Mouse (Mus musculus): ENCODE measurements at regions not wholly inside any gene's neighbourhood (a gene's known extent, or its start where the extent isn't known, plus 50 kb on each side); places are given as distances from the start of the nearest gene placed in this dataset.
"Not testable (repeated sequence)": the region's sequence is repeated elsewhere in the genome, so short reads cannot be mapped to it uniquely, and the experiment has no call there.

DNA sequence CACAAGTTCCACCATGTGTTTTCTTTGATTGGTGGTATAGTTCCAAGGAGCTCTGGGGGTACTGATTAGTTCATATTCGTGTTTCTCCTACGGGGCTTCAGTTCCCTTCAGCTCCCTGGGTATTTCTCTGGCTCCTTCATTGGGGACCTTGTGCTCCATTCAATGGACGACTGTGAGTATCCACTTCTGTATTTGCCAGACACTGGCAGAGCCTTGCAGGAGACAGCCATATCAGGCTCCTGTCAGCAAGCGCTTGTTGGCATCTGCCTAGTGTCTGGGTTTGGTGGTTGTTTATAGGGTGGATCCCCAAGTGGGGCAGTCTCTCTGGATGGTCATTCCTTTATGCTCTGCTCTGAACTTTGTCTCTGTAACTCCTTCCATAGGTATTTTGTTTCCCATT lies 1905.5 kb upstream of the Sel1l start:
- DNase-seq (ENCODE audit: low read depth, low spot score) = not testable (repeated sequence)

DNA sequence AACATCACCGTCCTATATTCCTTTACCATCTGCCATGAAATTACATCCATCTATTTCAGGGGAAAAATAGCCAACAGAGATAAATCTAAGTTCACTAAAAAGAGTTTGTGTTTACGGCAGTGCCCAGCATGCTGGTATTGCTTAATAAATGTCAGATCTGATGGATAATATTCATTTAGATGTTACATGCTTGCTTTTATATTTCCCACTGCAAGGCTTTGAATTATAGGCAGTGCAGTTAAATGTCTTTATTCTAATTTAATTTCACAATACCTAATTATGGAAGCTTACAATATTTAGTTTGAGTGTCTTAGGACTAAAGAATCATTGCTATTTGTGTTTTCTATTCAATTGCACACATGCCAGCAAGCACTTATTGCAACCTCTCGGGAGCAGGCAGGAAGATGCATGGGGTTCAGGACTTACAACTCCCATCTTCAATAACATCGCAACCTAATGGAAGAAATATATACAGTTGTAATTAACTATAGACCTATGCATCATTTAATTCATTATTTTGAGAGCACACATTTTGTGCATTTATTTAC lies 1899.4 kb upstream of the Sel1l start:
- DNase-seq (ENCODE audit: low read depth, low spot score) = no peak

- no peak for DNase-seq (ENCODE audit: low read depth, low spot score)
Measured at GRCm38 (mm10) chr12:93718704-93719497, 1869.9 kb upstream of the Sel1l start.

DNA sequence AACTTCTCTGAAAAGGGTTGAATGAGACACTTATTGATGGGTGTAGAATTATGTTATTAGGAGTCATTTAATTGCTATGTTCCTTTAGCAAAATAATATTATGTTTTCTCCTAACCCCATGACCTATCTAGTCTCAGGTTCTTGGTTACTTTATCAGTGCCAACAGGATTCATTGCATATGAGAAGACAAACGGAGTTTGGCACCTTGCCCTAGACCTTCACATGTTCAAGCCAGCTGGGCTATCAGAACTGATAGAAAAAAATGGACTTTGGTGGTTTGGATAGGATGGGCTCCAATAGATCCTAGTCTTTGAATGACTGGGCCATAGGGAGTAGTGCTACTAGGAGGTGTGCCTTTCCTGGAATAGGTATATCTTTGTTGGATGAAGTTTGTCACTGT lies 1857.0 kb upstream of the Sel1l start:
- no peak for DNase-seq (ENCODE audit: low read depth, low spot score)

- DNase-seq (ENCODE audit: low read depth, low spot score) = no peak
Measured at GRCm38 (mm10) chr12:93687196-93687595, 1838.2 kb upstream of the Sel1l start.

- peak; percentile 12 for DNase-seq (ENCODE audit: low read depth, low spot score)
Measured at GRCm38 (mm10) chr12:93684385-93684784, 1835.4 kb upstream of the Sel1l start.

DNA sequence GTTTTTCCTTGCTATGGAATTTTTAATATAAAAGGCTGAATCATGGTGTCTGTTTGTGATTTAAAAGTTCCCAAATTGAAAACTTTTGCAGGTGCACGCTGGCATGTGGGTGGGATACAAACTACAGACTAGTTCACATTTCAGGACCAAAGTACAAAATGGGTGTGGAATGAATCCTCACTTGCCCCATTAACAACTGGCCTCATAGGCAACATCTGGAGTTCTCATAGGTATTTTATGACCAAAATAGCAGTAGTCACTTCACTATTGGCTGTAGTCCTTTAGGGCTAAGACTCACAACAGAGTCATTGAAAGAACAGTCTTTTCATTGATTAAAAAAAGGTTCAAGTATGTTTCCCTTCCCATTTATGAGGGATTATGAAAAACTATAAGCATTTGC lies 1828.5 kb upstream of the Sel1l start:
- DNase-seq (ENCODE audit: low read depth, low spot score) = no peak

DNA sequence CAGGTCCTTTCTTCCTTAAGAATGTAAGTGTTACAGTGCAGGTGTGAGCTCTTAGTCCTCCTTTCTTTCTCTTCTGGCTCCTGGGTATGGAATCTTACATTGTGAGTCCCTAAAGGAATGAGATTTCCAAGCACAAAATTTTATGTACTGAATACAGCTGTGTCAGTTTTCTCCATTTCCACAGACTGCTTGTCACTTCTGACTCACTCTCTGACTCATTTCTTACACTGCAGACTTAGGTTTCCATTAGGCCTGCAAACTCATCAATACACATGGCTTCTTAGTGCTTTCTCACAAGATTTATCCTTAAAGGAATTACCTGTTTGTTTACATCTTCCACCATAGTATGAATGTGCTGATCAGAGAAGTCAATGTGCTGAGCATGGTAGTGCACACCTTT lies 1826.1 kb upstream of the Sel1l start:
- DNase-seq (ENCODE audit: low read depth, low spot score) = no peak

DNA sequence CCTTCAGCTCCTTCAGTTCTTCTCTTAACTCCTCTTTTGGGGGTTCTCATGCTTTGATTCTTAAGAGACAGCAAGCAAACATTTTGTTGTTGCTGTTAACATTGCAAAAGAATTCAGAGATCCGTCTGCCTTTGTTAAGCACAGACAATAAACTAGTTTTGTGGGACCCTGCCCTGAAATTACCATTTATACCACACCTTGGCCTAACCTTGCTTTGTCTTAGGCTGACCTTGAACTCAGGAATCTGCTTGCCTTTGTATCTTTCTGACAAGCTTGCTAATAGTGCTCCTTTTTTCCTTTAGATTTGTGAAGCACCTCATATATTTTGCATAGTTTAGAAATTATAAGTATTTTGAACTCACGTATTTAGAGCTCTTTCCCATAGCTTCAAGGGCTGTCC lies 1820.3 kb upstream of the Sel1l start:
- DNase-seq (ENCODE audit: low read depth, low spot score) = no peak

DNA sequence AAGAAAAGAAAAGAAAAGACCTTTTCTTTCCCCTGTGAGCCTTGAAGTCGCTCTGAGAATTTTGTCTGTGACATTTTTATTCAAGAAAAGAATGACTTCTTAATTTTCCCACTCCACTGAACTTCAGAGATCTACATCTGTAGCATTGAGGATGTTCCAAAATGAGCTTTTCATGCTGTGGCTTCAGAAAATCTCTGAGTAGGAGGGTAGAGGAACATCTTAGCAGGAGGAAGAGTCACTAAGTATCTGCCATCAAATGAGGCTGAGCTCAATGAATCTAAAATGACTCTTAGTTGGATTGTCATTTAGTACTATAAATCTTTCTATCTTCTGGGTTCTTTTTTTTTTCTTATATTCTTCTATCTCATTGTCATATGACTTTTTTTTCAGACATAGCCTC lies 1817.8 kb upstream of the Sel1l start:
- DNase-seq (ENCODE audit: low read depth, low spot score) = no peak
